Mouse (Mus musculus) brain, embryonic 14.5 days (tissue): ENCODE measurements around the gene Zfp946.

Source experiments
- CTCF ChIP-seq: fragments of 200-500 bp; IDR thresholded peaks from 2 replicates; pipeline ENCODE4 v1.5.1; 2012; ENCODE audit warnings: inconsistent platforms, mild to moderate bottlenecking, moderate library complexity, borderline replicate concordance; ENCODE audit not compliant: insufficient read depth, insufficient read length; ENCODE audit errors: extremely low read depth
- POLR2A ChIP-seq: fragments of 200-500 bp; IDR thresholded peaks from 2 replicates; pipeline ENCODE4 v1.6.1; 2012; ENCODE audit warnings: mild to moderate bottlenecking, inconsistent platforms, borderline replicate concordance; ENCODE audit not compliant: poor library complexity, insufficient read depth, insufficient read length, severe bottlenecking; ENCODE audit errors: extremely low read depth

GRCm38 (mm10) chr17:22410756-22411155 lies 13.3 kb upstream of the Zfp946 start:
- no peak for TF ChIP-seq POLR2A
- peak; percentile 42; the same call in 1 of the 2 replicates for TF ChIP-seq CTCF
